ENCODE assay signal across 8 mouse cellular contexts in the genomic region with DNA sequence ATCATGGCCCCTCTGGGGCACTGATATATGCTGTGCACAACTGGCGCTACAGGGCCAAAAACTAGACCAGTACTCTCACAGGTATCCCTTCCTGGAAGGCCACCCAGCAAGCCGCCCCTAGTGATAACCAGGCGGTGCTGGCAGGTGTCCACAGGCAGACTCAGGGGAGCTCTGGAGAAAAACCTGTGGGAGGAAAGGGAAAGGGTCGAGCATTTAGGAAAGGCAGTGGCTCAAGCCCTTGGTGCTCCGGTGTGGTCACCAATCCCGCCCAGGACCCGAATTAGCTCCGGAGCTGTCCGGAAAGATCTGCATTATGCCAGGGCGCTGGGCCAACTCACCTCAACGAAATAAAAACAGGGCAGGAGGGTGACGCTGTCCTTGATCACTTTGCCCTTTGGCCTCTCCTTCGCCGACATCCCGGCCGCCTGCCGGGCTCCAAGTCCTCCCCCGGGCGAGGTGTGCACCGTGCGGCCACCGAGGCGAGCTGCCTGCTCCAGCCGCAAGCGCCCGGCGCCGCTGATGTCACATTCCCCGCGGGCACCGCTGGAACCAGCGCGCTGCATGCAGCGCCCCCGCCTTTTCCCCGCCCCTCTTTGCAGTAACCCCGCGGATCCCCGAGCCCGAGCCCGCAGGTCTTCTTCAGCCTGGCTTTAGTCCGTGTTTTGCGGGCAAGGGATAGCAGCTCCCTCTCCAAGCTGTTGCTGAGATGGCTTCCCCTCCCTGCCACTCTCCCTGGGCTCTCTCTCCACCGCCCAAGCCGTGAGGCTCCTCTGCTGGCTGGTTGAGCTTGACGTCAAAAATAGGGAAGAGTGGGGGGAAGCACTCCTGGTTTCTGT. TPM values are rescaled to one million over a fixed set of nuclear protein-coding genes. Genes with fewer than 3 reads are reported as not detected.
A peak's percentile ranks its signal among the peaks of the same experiment; 100 is the strongest.
DNase-seq lines count a peak whose midpoint lies in the region; ATAC-seq and TF ChIP-seq lines count a peak whose summit lies in the region.

No protein-coding gene starts in this region.

- TF ChIP-seq EP300 in stomach, postnatal 0 days (optimal IDR thresholded peaks at IDR 0.05): no peak

- peak overlapping the region; percentile 28 for H3K9ac ChIP-seq in intestine, embryonic 15.5 days
- peak overlapping the region; percentile 50 for H3K9ac ChIP-seq in midbrain, embryonic 12.5 days (replicated peaks)
- H3K9ac ChIP-seq in stomach, postnatal 0 days (ENCODE audit: low read length): peak overlapping the region; percentile 50

- DNase-seq in gastrocnemius, postnatal 10 days: peak; percentile 29
- DNase-seq in gastrocnemius, adult 8-10 months (ENCODE audit: low spot score in 2 of 2): no peak
- DNase-seq in cerebellum, adult 9-11 months: peak; percentile 77
- DNase-seq in frontal cortex, adult 2 months (ENCODE audit: extremely low spot score in 1 of 2, low spot score in 1 of 2): peak; percentile 67 to 81
- DNase-seq in left cerebral cortex, postnatal 14 days (ENCODE audit: low spot score in 2 of 2): peak; percentile 73 to 75
- peak; percentile 50 for DNase-seq in stomach, postnatal 0 days (ENCODE audit: low spot score)

- H3K27ac ChIP-seq in intestine, embryonic 15.5 days: no peak overlapping the region
- H3K27ac ChIP-seq in midbrain, embryonic 12.5 days (replicated peaks): no peak overlapping the region
- no peak overlapping the region for H3K27ac ChIP-seq in stomach, postnatal 0 days (replicated peaks)

- peak overlapping the region; percentile 41 for H3K4me3 ChIP-seq in intestine, embryonic 15.5 days (replicated peaks)
- H3K4me3 ChIP-seq in midbrain, embryonic 12.5 days: peak overlapping the region; percentile 50
- peak overlapping the region; percentile 44 for H3K4me3 ChIP-seq in stomach, postnatal 0 days (ENCODE audit: low read depth, low read length)

- TF ChIP-seq CTCF in stomach, postnatal 0 days (IDR thresholded peaks at IDR 0.05; ENCODE audit: low read depth): no peak

- H3K36me3 ChIP-seq in intestine, embryonic 15.5 days: no peaks in the 10 kb centered on the region
- no peaks in the 10 kb centered on the region for H3K36me3 ChIP-seq in midbrain, embryonic 12.5 days
- H3K36me3 ChIP-seq in stomach, postnatal 0 days (ENCODE audit: control insufficient read depth, insufficient read depth, low read length): no peaks in the 10 kb centered on the region

- intact Hi-C loops in left cerebral cortex, postnatal 14 days (cut with DNase I): loop anchor here (10.0 kb wide), 1 partner anchor 205 kb away; no protein-coding TSS in a partner anchor

- H3K9me3 ChIP-seq in intestine, embryonic 15.5 days: no peaks in the 10 kb centered on the region
- H3K9me3 ChIP-seq in midbrain, embryonic 12.5 days: no peaks in the 10 kb centered on the region
- no peaks in the 10 kb centered on the region for H3K9me3 ChIP-seq in stomach, postnatal 0 days (ENCODE audit: control insufficient read depth, low read length)

- H3K4me1 ChIP-seq in intestine, embryonic 15.5 days (replicated peaks): no peaks in the 10 kb centered on the region; the same call in 1 of the 2 replicates
- peaks cover 9% of the 10 kb centered on the region; the same call in 1 of the 2 replicates for H3K4me1 ChIP-seq in midbrain, embryonic 12.5 days
- H3K4me1 ChIP-seq in stomach, postnatal 0 days (replicated peaks; ENCODE audit: control insufficient read depth, insufficient read depth): no peaks in the 10 kb centered on the region

- peak overlapping the region; percentile 82 for H3K4me2 ChIP-seq in intestine, embryonic 15.5 days (replicated peaks)
- peak overlapping the region; percentile 78 for H3K4me2 ChIP-seq in midbrain, embryonic 12.5 days (replicated peaks)
- H3K4me2 ChIP-seq in stomach, postnatal 0 days (replicated peaks; ENCODE audit: low read depth): peak overlapping the region; percentile 69

- peak; percentile 87 for ATAC-seq in intestine, embryonic 15.5 days
- peak; percentile 93 for ATAC-seq in midbrain, embryonic 12.5 days (ENCODE audit: low FRiP score, low read depth)
- ATAC-seq in stomach, postnatal 0 days (ENCODE audit: low FRiP score, low TSS enrichment): peak; percentile 42

- WGBS in intestine, embryonic 15.5 days: 2% methylated on average over 46 of the region's 46 CpGs
- whole genome bisulfite sequencing in midbrain, embryonic 12.5 days: 3% methylated on average over 45 of the region's 46 CpGs
- 2% methylated on average over 46 of the region's 46 CpGs for WGBS in stomach, postnatal 0 days

- no peaks in the 10 kb centered on the region; the same call in 1 of the 2 replicates for H3K27me3 ChIP-seq in intestine, embryonic 15.5 days (replicated peaks)
- 0 out of 2 replicates have a peak, but pooled peaks cover 5% of the 10 kb centered on the region for H3K27me3 ChIP-seq in midbrain, embryonic 12.5 days
- H3K27me3 ChIP-seq in stomach, postnatal 0 days (ENCODE audit: control insufficient read depth, insufficient read depth, low read length): no peaks in the 10 kb centered on the region

RNA-seq across cellular contexts. Expression of a gene that starts 0.8 kb away (rescaled TPM):
- under 1 TPM; 0.42 to 0.68 TPM for total RNA-seq in gastrocnemius, postnatal 10 days (2021)
- under 1 TPM in 1 of 4 experiments, not detected in 3; 0.16 TPM for total RNA-seq in gastrocnemius, adult 8-10 months (2022)
- 111 and 132 TPM in 2 replicates for polyA plus RNA-seq in frontal cortex, adult 2 months (2012; rRNA removed)
- 0.33 and 0.47 TPM in 2 replicates for polyA plus RNA-seq in intestine, embryonic 15.5 days (2015; fragmentation: Nextera tagmentation; extraction: Ambion mirVana)
- total RNA-seq in left cerebral cortex, postnatal 14 days (2021): 100 to 1,000 TPM; 269 to 282 TPM
- 0.68 and 0.88 TPM in 2 replicates for polyA plus RNA-seq in midbrain, embryonic 12.5 days (2016; fragmentation: Nextera tagmentation; extraction: Ambion mirVana)
- polyA plus RNA-seq in stomach, postnatal 0 days (2015; fragmentation: Nextera tagmentation; extraction: Ambion mirVana): 0.71 and 0.87 TPM in 2 replicates

Comparison
In these comparisons a context has a peak if more than half of its experiments do, and no peak if none do; other contexts are left out.
1. DNase-seq: peak in gastrocnemius, postnatal 10 days (single experiment), cerebellum, adult 9-11 months (single experiment), frontal cortex, adult 2 months (2 of 2), left cerebral cortex, postnatal 14 days (2 of 2) and stomach, postnatal 0 days (single experiment); none in gastrocnemius, adult 8-10 months (0 of 2).
2. ATAC-seq: peak in every context shown above with its lines; median percentile 93 in midbrain, embryonic 12.5 days; 87 in intestine, embryonic 15.5 days; 42 in stomach, postnatal 0 days.
3. RNA of a gene that starts 0.8 kb away (polyA plus RNA-seq): 111 to 132 TPM in frontal cortex, adult 2 months; 0.71 to 0.87 TPM in stomach, postnatal 0 days, 0.68 to 0.88 TPM in midbrain, embryonic 12.5 days and 0.33 to 0.47 TPM in intestine, embryonic 15.5 days; every median in the first group is over 10 times any median in the second.
4. Peak in every context shown above with its lines, with median percentiles within 50 percentile points of each other: H3K4me2 ChIP-seq, H3K4me3 ChIP-seq and H3K9ac ChIP-seq.